Mouse (Mus musculus) hindlimb bud, embryonic 11.5 days (tissue): ENCODE measurements at regions not wholly inside any gene's neighbourhood (a gene's known extent, or its start where the extent isn't known, plus 50 kb on each side); places are given as distances from the start of the nearest gene placed in this dataset.
A peak's percentile ranks its signal among the peaks of the same experiment; 100 is the strongest.

Source experiments
- DNase-seq: peaks from one replicate; pipeline ENCODE4 v3.0.0-alpha.2; 2012; ENCODE audit warnings: low read depth, low spot score; ENCODE audit errors: extremely low spot score

GRCm38 (mm10) chr11:17620462-17621248 is 333.0 kb downstream of the Etaa1 start:
- no peak for DNase-seq

GRCm38 (mm10) chr11:17629541-17630171 is 324.0 kb downstream of the Etaa1 start:
- DNase-seq, result no peak

- no peak for DNase-seq
These were observed 323.5 kb downstream of the Etaa1 start for GRCm38 (mm10) chr11:17630172-17630553.

GRCm38 (mm10) chr11:17637158-17637557 is 316.5 kb downstream of the Etaa1 start:
- no peak for DNase-seq

GRCm38 (mm10) chr11:17639922-17640321 is 313.8 kb downstream of the Etaa1 start:
- DNase-seq, result no peak

- DNase-seq, result no peak
These were observed 306.2 kb downstream of the Etaa1 start for GRCm38 (mm10) chr11:17647441-17647840.

- DNase-seq, result no peak
These were observed 302.1 kb downstream of the Etaa1 start for GRCm38 (mm10) chr11:17651389-17652156.

GRCm38 (mm10) chr11:17655840-17656239 is 297.8 kb downstream of the Etaa1 start:
- no peak for DNase-seq

- no peak for DNase-seq
These were observed 296.0 kb downstream of the Etaa1 start for GRCm38 (mm10) chr11:17657720-17658119.

GRCm38 (mm10) chr11:17658289-17658688 is 295.4 kb downstream of the Etaa1 start:
- no peak for DNase-seq

GRCm38 (mm10) chr11:17658717-17659116 is 295.0 kb downstream of the Etaa1 start:
- DNase-seq, result no peak

- DNase-seq, result no peak
These were observed 289.8 kb downstream of the Etaa1 start for GRCm38 (mm10) chr11:17663893-17664292.

GRCm38 (mm10) chr11:17665624-17666552 is 287.8 kb downstream of the Etaa1 start:
- no peak for DNase-seq

GRCm38 (mm10) chr11:17680998-17681397 is 272.7 kb downstream of the Etaa1 start:
- DNase-seq, result no peak

- DNase-seq, result peak; percentile 5
These were observed 268.0 kb downstream of the Etaa1 start for GRCm38 (mm10) chr11:17685711-17686113.

GRCm38 (mm10) chr11:17686806-17687205 is 266.9 kb downstream of the Etaa1 start:
- no peak for DNase-seq

GRCm38 (mm10) chr11:17694145-17694544 is 259.5 kb downstream of the Etaa1 start:
- DNase-seq, result no peak

GRCm38 (mm10) chr11:17708769-17709168 is 244.9 kb downstream of the Etaa1 start:
- DNase-seq, result no peak

GRCm38 (mm10) chr11:17722051-17722450 is 231.6 kb downstream of the Etaa1 start:
- no peak for DNase-seq

- no peak for DNase-seq
These were observed 226.2 kb downstream of the Etaa1 start for GRCm38 (mm10) chr11:17727258-17728034.
